Mouse (Mus musculus) urinary bladder, postnatal 4 days (tissue): ENCODE data around the gene Gal3st4.
A peak's percentile ranks its signal among the peaks of the same experiment; 100 is the strongest.

Experiments
- DNase-seq, 2 experiments: peaks; one replicate each; pipeline ENCODE4 v3.0.0; 2021 to 2022; ENCODE audit warnings: low spot score in 2 of 2

Gal3st4 gene

DNA sequence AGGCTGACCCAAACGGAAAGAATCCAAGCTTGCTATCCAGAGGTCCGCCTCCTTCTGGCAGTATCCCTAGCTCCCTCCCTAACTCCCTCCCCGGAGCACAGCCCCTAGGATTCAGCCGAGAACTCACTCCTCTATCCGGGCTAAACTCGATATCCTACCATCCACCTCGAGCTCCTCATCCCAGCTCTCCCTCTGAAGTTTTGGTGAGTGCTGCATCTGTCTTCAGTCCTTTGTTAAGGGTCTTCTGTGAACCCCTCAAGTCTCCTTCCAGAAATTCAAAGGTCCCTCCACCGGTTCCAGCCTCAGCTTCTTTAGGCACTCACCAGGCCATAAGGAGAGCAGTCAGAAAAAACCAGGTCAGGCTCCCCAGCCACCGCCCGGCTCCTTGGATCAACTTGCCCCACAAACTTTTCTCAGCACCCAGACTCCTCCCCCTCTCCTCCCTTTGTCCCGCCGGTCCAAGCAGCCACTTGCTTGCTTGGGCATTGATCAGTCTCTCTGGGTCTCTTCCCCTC is at the start of gene Gal3st4:
Gal3st4 (minus strand) TSS at position 432 of the 515 bp plus-strand sequence.
- DNase-seq: no peak

GRCm38 (mm10) chr5:138312795-138313194 is 40.2 kb upstream of the Gal3st4 start:
- no peak for DNase-seq

GRCm38 (mm10) chr5:138299613-138300012 is 27.0 kb upstream of the Gal3st4 start:
- no peak for DNase-seq

DNA sequence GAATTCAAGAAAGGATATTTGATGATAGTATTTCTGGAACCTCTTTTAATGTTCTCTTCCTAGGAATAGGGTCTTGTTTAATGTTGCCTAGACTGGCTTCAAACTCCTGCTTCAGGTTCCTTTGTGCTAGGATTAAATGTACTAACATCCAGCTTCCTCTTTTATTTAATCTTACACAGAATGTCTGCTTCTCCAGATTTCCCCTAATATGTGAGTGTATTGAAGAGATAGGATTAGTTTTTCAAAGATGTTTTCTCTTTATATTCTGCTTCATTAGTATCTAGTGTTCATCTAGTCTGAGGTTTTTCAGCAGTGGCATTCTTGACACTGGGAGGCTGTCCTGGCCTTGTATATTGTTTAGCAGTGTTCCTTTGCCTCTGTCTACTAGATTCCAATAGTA is 21.5 kb upstream of the Gal3st4 start:
- DNase-seq: no peak

DNA sequence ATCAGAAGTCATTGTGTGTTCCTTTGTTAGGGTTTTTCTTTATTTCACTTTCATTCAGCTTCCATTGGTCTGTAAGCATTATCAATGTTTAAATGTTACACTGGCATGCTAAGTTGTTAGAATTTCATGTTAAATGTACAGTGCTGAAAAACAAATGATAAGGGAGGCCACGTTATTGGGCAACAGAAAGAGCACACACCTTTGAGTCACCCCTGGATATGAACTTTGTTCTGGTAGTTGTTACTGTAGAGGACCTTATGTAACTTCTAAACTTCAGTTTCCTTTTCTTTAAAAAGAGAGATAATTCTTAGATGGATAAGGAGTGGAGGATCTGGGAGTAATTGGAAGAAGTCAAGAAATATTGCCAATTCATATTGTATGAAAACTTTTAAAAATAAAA is 19.0 kb upstream of the Gal3st4 start:
- DNase-seq: no peak

DNA sequence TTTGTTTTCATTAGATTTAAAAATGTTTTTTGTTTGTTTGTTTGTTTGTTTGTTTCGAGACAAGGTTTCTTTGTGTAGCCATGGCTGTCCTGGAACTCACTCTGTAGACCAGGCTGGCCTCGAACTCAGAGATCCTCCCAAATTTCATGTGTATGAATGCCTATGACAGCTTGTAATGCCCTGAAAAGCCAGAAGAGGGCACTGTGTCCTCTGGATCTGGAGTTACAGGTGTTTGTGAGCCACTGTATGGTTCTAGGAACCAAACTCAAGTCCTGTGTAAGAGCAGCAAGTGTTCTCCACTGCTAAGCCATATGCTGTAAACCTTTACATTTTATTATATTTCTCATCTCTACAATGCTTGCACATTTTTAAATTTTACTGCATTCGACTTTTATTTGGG is 15.2 kb upstream of the Gal3st4 start:
- no peak for DNase-seq

DNA sequence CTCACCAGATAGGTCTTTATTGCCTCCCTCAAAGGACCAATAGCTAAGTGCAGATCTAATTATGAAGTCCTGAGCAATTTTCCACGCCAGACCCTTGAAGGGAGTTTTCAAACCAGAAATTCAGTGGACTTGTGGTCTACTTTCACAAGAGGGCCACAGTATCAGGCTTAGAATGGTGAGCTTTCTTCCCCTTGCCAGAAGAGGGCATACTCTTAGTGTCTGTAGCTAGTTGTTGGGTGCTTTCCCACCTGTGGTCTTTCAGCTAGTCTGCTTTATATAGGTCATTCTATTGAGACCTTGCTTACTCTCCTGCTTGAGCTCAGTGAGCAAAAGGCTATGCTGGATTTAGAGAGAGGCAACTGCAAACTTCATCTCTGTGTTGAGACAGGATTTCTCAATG is 10.9 kb upstream of the Gal3st4 start:
- DNase-seq: no peak

DNA sequence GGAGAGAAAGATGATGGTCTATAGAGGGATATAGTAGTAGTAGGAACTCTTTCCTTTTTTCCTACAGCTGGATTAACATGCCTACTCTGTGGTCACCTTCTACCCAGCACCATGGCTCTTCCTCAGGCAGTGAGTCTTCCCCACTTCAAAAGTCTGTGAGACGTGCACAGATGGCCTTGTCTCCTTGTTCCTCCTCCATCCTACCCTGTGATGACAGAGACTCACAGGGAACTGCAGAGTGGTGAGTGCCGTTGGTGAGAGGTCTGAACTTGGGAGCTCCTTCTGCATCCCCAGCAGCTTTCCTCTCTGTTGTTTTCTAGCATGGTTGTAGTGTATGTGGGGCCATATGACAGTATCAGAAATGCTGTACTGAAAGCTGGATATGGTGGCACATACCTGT is 9.2 kb upstream of the Gal3st4 start:
- DNase-seq: no peak

DNA sequence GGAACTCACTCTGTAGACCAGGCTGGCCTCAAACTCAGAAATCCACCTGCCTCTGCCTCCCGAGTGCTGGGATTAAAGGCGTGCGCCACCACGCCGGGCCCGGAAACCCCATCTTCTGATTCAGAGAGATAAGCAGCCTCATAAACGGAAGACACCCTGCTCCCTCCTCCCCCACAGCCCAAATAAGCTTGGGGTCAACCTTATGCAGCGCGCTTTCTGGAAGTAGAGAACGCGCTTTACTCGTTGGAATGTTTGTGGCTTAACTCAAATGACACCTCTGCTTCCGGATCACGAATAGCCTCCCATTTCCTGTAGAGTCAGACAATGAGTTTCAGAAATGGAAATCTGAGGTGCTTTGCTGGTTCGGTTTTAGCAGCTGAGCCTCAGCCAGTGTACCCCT is 8.2 kb upstream of the Gal3st4 start:
- no peak for DNase-seq

DNA sequence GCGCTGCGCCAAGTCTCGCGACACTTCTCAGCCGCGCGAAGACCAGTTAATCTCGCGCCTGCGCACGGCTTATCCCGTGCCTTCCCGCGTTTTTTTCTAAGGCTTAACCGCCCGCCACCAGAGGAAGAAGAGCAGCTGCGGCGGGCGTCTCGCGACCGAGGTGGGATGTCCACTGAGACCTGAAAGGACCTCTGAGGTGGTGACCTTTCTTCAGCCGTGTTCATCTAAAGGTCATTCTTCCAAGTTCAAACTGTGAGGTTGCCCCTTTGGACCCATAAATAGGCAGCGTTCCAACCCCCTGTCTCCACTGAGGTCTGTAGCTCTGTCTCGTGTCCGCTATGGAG is 7.8 kb upstream of the Gal3st4 start:
- no peak for DNase-seq

GRCm38 (mm10) chr5:138279585-138280424 is 7.2 kb upstream of the Gal3st4 start, which contains the start of the genes Gm43720, Gpc2 and Stag3:
Gm43720 (minus strand) TSS chr5:138279958.
Gpc2 (minus strand) TSS chr5:138280005.
Stag3 (plus strand) TSS chr5:138280240.
- peak; percentile 88 to 90 for DNase-seq

- DNase-seq: no peak
These were observed 5.4 kb upstream of the Gal3st4 start for GRCm38 (mm10) chr5:138277994-138278393.

- no peak for DNase-seq
These were observed 2.8 kb upstream of the Gal3st4 start for GRCm38 (mm10) chr5:138275216-138276050.

- no peak for DNase-seq
These were observed 1.5 kb upstream of the Gal3st4 start for GRCm38 (mm10) chr5:138274186-138274585.

- DNase-seq: no peak
These were observed 1.4 kb downstream of the Gal3st4 start for GRCm38 (mm10) chr5:138271232-138271631.

DNA sequence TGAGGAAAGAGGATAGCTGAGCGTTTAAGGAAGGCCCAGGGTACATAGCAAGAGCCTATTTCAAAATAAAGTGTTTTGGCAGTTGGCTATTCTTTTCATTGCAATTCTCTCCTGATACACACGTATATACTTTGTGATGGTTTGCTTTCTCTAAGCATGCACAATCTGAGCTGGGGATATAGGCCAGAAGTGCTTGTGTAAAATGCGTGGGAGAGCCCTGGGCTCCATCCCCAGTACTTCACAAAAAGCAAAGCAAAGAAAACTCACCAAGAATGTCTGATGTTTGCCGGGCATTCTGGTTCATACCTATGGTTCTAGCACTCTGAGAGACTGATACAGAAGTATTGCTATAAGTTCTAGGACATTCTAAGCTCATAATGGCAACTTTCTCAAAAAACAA is 3.7 kb downstream of the Gal3st4 start:
- no peak for DNase-seq

GRCm38 (mm10) chr5:138267114-138267513 is 5.5 kb downstream of the Gal3st4 start:
- no peak for DNase-seq

DNA sequence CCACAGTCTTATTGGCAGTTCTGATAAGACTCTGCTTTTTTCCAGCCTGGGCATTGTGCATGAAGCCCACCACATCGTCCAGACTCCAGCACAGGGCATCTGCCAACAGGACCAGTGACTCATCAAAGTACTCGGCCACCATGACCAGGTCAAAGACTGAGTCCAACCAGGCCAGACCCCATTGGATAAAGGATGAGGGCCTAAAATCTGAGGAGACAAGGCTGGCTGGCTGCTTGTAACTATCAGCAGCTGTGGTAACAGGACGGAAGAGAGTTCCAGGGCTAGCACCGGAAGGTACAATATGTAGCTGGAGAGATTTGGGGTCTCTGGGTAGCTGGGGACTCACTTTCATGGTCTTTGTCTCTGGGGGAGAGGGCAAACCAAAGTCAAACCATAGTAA is 6.9 kb downstream of the Gal3st4 start:
- DNase-seq: no peak

GRCm38 (mm10) chr5:138264207-138264578 is 8.4 kb downstream of the Gal3st4 start:
- no peak for DNase-seq

GRCm38 (mm10) chr5:138263260-138264206 is 9.1 kb downstream of the Gal3st4 start, which contains the start of gene BC037034:
BC037034 (minus strand) TSS chr5:138264033.
- DNase-seq: peak; percentile 85 to 93

GRCm38 (mm10) chr5:138262582-138263240 is 9.9 kb downstream of the Gal3st4 start:
- DNase-seq: no peak
